Mouse (Mus musculus) brown adipose tissue, adult 24 weeks (tissue): ENCODE data around the gene Celsr1. TPM values are rescaled to one million over a fixed set of nuclear protein-coding genes. Genes with fewer than 3 reads are reported as not detected.
A peak's percentile ranks its signal among the peaks of the same experiment; 100 is the strongest.

Experiments used
- H3K27ac ChIP-seq: fragments of 200-500 bp; replicated peaks from 2 replicates; pipeline ENCODE4 v1.5.1; 2012; ENCODE audit warnings: low read depth, mild to moderate bottlenecking, low read length
- H3K4me1 ChIP-seq: fragments of 200-500 bp; 2 replicates; pipeline ENCODE4 v1.6.1; 2012; ENCODE audit warnings: low read length, mixed read lengths; ENCODE audit not compliant: control insufficient read depth, insufficient read depth, insufficient read length
- H3K4me3 ChIP-seq: fragments of 200-500 bp; 2 replicates; pipeline ENCODE4 v1.5.1; 2012; ENCODE audit warnings: low read depth, mild to moderate bottlenecking, low read length, moderate library complexity; ENCODE audit not compliant: insufficient read depth
- polyA plus RNA-seq: library from polyadenylated mRNA; stranded (reverse); fragments of >200 nt; gene quantifications from 2 replicates; pipeline ENCODE4 v1.2.4, GENCODE M21; 2012; ENCODE audit not compliant: missing spikeins, insufficient read depth, insufficient read length

Gene Celsr1
- polyA plus RNA-seq, 1 experiment, result 0.20 TPM

GRCm38 (mm10) chr15:86069011-86069791 lies 35.6 kb upstream of the Celsr1 start:
- Histone ChIP-seq H3K4me1 (peaks cover 29% of the 10 kb centered on the region), H3K4me3 (no peak overlapping the region), H3K27ac (no peak overlapping the region)

- Histone ChIP-seq H3K4me1 (peaks cover 29% of the 10 kb centered on the region), H3K27ac (no peak overlapping the region), H3K4me3 (no peak overlapping the region)
Measured at GRCm38 (mm10) chr15:86067941-86068495, 34.4 kb upstream of the Celsr1 start.

- no peak overlapping the region for H3K27ac ChIP-seq
- H3K4me1 ChIP-seq, result peaks cover 29% of the 10 kb centered on the region
- H3K4me3 ChIP-seq, result no peak overlapping the region
Measured at GRCm38 (mm10) chr15:86067581-86067910, 34.0 kb upstream of the Celsr1 start.

DNA sequence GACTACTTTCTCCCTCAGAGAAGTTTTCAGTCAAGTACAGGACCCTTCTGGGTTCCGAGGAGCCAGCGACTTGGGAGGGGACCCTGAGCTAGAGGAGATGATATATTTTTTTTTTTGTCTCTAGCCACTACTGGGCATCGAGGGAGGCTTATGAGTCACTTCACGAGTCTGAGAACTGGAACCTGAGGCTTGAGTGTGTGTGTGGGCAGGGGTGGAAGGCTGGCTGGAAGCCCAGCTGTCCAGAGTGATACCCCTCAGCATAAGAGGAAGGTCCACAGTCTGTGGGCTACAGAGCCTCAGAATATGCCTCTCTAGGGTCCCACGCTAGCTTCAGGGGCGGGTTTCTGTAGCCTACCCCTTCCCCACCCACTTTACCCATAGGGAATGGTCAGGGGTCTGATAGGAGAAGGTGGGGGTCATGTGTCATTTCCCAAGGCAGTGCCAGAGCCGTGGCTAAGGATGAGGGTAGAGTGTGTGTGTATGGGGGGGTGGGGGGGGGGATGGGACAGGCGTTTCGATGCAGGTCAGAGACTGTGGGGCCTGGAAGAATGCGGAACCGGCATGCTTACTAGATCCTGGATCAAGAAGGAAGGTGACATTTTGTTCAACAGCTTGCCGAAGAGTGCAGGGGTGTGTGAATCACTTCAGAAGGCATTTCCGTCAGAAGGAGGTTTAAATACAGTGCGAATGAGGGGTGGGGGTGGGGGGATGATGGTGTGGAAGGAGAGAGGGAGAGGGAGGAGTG lies 33.4 kb upstream of the Celsr1 start:
- peaks cover 29% of the 10 kb centered on the region for H3K4me1 ChIP-seq
- H3K4me3 ChIP-seq, result no peak overlapping the region
- H3K27ac ChIP-seq, result no peak overlapping the region

DNA sequence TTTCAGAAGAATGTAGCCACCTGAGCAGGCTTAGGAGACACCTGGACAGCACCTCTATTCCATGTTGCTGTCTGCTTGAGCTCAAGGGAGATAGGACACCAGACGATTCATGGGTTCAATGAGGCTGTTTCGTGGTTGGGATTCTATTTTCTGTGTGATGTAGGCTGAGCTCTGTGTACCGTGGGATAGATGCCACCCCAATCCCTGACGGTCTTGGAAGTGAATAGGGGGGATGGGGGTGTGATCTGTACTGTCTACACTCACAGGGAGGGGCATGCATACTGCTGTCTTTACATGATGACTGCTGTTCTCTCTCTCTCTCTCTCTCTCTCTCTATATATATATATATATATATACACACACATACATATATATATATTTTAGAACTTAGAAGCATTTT lies 31.8 kb upstream of the Celsr1 start:
- Histone ChIP-seq H3K4me1 (peaks cover 41% of the 10 kb centered on the region), H3K27ac (no peak overlapping the region), H3K4me3 (no peak overlapping the region)

DNA sequence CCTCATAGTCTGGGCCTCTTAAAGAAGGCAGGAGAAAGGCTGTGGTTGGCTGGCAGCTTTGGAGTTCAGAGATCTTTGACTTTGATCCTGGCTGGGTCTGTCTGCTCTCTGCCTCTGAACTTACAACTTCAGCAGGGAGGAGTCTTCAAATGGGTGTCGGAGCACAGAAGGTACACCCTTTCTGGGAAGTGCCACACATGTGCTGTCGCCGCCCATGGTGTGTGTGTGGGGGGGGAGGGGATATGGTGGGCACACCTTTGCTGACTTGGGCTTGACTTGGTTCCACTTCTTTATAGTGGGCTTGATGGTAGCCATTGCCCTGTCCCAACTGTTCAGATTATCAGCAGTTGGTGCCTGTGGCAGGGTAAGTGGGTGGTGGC lies 31.3 kb upstream of the Celsr1 start:
- peaks cover 44% of the 10 kb centered on the region for H3K4me1 ChIP-seq
- H3K4me3 ChIP-seq, result no peak overlapping the region
- no peak overlapping the region for H3K27ac ChIP-seq

- H3K4me3 ChIP-seq, result no peak overlapping the region
- no peak overlapping the region for H3K27ac ChIP-seq
- H3K4me1 ChIP-seq, result peaks cover 40% of the 10 kb centered on the region
Measured at GRCm38 (mm10) chr15:86064191-86064849, 30.7 kb upstream of the Celsr1 start.

DNA sequence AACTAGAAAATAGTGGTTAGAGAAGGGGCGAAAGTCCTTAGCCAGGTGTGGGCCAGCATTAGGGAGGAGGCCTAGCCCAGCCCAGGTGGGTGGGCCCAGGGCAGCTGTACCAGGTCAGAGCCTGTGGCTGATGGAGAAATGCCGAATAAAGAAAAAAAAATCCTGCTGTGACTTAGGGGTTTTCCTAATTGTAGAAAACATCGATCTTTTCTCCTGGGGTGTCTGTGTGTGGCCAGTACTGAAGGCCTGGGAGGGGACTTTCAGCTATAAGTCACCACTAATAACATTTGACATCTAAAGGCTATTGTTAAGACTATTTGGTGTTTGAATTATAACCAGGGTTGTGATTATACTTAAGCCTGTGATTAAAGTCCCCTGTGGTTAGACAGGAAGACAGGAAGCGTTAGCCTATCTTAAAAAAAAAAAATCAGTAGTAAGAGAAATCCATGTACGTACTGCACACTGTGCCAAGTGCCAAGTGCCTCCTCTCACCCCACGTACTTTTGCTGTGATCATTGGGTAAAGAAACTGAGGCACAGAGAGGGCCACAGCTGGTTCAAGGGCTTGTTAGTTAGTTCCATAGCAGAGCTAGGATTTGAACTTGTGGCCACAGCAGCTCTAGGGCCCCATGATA lies 28.4 kb upstream of the Celsr1 start:
- Histone ChIP-seq H3K4me3 (no peak overlapping the region), H3K4me1 (peaks cover 29% of the 10 kb centered on the region), H3K27ac (no peak overlapping the region)

DNA sequence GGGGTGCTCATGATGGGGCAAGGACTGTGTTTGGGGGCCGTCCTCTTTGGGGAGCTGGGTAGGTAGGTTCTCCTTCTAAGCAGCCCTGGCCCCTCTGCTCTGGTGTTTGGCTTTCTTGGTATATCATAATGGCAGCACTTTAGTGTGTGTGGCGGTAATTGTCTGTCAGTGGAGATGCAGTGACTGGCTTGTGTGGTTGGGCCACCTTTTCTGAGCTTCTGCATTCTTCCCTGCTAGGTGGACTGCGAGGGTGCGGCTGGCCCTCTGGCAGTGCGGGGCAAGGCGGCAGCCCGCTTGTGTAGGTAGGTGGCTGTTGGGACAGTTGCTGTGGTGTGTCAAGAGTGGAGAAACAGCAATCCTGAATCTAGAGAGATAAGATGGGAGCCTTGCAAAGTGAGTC lies 27.6 kb upstream of the Celsr1 start:
- no peak overlapping the region for H3K27ac ChIP-seq
- no peak overlapping the region for H3K4me3 ChIP-seq
- peaks cover 25% of the 10 kb centered on the region for H3K4me1 ChIP-seq

- Histone ChIP-seq H3K4me3 (0 out of 2 replicates have a peak overlapping the region, but pooled peaks have one; percentile 0), H3K4me1 (peaks cover 25% of the 10 kb centered on the region), H3K27ac (no peak overlapping the region)
Measured at GRCm38 (mm10) chr15:86060581-86060980, 27.0 kb upstream of the Celsr1 start.

DNA sequence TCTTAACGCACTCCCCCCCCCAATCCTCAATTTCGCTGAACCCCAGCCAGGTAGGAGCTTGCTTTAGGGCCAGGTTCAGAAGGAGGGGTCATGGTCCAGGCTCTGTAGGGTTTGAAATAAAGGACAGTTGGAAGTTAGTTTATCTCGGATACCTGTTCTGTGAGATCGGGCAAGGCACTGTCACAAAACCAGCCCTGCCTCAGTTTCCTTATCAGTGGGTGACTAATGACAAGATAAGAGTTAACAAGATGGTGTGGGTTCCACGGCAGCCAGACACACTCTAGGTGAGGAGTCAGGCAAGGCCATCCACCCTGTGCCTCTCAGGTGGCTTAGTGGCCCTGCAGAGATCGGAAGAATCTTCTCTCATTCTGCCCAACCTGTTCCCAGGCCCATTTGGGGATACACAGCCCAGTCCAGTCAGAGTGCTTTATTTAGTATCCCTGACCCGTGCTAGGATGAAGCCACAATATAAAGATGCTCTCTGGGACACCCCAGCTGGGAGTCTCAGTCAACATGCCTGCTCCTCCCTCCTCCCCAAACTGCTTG lies 26.3 kb upstream of the Celsr1 start:
- Histone ChIP-seq H3K27ac (0 out of 2 replicates have a peak overlapping the region, but pooled peaks have one; percentile 67), H3K4me1 (peaks cover 25% of the 10 kb centered on the region)

DNA sequence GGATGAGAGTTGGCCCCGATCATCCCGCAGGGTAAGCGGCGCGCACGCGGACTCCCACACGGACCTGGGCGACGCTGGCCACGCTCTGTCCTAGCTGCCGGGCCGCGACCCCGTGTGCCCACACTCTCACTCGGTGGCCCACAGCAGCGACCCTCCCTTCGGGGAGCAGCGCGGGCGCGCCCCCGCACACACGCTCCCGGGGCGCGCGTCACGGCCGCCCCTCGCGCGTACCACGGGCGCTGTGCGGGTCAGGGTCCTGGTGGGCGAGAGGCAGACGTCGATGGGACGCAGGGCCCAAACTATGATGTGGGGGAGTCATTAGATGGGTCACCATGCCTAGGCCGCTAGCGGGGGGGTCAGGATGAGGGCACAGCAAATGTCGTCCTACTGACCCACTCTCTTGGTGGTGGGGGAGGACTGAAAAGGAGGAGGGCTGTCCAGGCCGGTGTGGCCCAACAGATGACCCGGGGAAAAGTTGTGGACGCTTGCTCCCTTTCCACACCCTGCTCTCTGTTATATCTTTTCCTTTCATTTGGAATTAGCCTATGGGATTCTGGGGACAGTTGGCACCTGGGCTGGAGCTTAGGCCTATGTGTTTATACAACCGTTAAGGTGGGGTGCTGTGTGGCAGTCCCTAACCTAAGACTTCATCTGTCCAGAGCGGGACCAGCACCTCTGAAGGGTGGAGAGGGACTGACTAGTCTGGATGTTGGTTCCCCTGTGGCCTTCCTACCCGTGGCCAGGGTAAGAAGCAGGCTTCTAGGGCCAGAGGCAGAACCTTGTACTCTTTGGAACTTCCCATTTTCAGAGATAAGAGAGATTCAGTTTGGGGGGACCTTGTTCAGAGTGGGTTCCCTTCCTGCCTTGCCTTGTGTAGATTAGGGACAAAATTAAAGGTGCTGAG lies 25.6 kb upstream of the Celsr1 start:
- peak overlapping the region; percentile 93 for H3K4me3 ChIP-seq
- H3K4me1 ChIP-seq, result peaks cover 25% of the 10 kb centered on the region
- H3K27ac ChIP-seq, result peak overlapping the region; percentile 67

More for the DNA sequence above, 26.3 kb upstream of the Celsr1 start:
- H3K4me3 ChIP-seq, result peak overlapping the region; percentile 93

- Histone ChIP-seq H3K27ac (peak overlapping the region; percentile 67), H3K4me3 (peak overlapping the region; percentile 93), H3K4me1 (peaks cover 25% of the 10 kb centered on the region)
Measured at GRCm38 (mm10) chr15:86058394-86058915, 24.9 kb upstream of the Celsr1 start.

GRCm38 (mm10) chr15:86057908-86058307 lies 24.3 kb upstream of the Celsr1 start:
- H3K4me1 ChIP-seq, result peaks cover 25% of the 10 kb centered on the region
- peak overlapping the region; percentile 19 for H3K27ac ChIP-seq
- H3K4me3 ChIP-seq, result peak overlapping the region; percentile 61
